In the genomic region with DNA sequence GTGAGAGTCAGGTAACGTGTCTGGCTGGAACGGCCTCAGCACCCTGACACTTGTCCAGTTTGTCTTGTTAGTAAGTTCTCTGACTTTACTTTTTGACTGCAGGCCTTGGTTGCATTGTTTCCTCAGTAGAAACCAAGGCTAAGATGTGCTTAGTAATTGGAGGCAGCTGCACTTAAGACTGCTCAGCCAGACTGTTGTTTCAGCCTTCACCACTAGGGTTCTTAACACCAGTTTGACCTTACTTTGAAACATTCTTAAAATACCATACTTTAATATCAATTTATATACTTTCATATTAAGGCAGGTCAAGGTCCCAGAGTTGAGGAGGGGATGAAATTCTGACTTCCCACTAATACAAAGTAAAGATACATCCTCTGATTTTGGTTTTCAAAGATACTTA, we compare ENCODE assay signal across 12 mouse cellular contexts.
DNase-seq lines count a peak whose midpoint lies in the region; ATAC-seq and TF ChIP-seq lines count a peak whose summit lies in the region.
"Had no signal": no experiment of that assay in that cellular context is flagged by ENCODE, and none has a peak within 500 bp of the region (broad histone marks: within the 10 kb centered on the region; RNA-seq: fewer than 3 reads in every experiment).

No protein-coding gene starts in this region.

- H3K9ac ChIP-seq in forebrain, postnatal 0 days, result no peak overlapping the region
- H3K9ac ChIP-seq in forebrain, embryonic 12.5 days, result no peak overlapping the region
- H3K9ac ChIP-seq in lung, embryonic 15.5 days, result no peak overlapping the region
- no peak overlapping the region for H3K9ac ChIP-seq in forebrain, embryonic 11.5 days (ENCODE audit: low read length)

- no peak overlapping the region for H3K4me3 ChIP-seq in forebrain, postnatal 0 days (ENCODE audit: low read depth, low read length)
- H3K4me3 ChIP-seq in forebrain, embryonic 12.5 days (replicated peaks), result no peak overlapping the region
- no peak overlapping the region for H3K4me3 ChIP-seq in lung, embryonic 15.5 days
- no peak overlapping the region for H3K4me3 ChIP-seq in limb, embryonic 10.5 days
- H3K4me3 ChIP-seq in forebrain, embryonic 11.5 days (ENCODE audit: low read depth, low read length), result no peak overlapping the region
- H3K4me3 ChIP-seq: myocyte had no signal

- no peaks in the 10 kb centered on the region for H3K27me3 ChIP-seq in forebrain, postnatal 0 days (ENCODE audit: insufficient read depth, low read length)
- peaks cover 4% of the 10 kb centered on the region for H3K27me3 ChIP-seq in forebrain, embryonic 12.5 days
- H3K27me3 ChIP-seq in lung, embryonic 15.5 days, result no peaks in the 10 kb centered on the region
- peaks cover 59% of the 10 kb centered on the region for H3K27me3 ChIP-seq in limb, embryonic 10.5 days (ENCODE audit: low read depth, poor library complexity, severe bottlenecking)
- no peaks in the 10 kb centered on the region for H3K27me3 ChIP-seq in forebrain, embryonic 11.5 days (ENCODE audit: control insufficient read depth, insufficient read depth, low read length)

- no peak for ATAC-seq in forebrain, postnatal 0 days
- ATAC-seq in forebrain, embryonic 12.5 days (ENCODE audit: low FRiP score), result no peak
- ATAC-seq in lung, embryonic 15.5 days (ENCODE audit: borderline replicate concordance, extremely low read depth, low FRiP score, low TSS enrichment), result no peak
- no peak for ATAC-seq in forebrain, embryonic 11.5 days (replicated peaks; ENCODE audit: low FRiP score)

- H3K36me3 ChIP-seq in forebrain, postnatal 0 days (ENCODE audit: insufficient read depth), result no peaks in the 10 kb centered on the region
- no peaks in the 10 kb centered on the region for H3K36me3 ChIP-seq in forebrain, embryonic 12.5 days (replicated peaks)
- H3K36me3 ChIP-seq in lung, embryonic 15.5 days, result no peaks in the 10 kb centered on the region
- H3K36me3 ChIP-seq in limb, embryonic 10.5 days, result no peaks in the 10 kb centered on the region
- H3K36me3 ChIP-seq in forebrain, embryonic 11.5 days (ENCODE audit: control insufficient read depth, insufficient read depth, low read length), result no peaks in the 10 kb centered on the region

- 89% methylated on average over 2 of the region's 2 CpGs for WGBS in forebrain, postnatal 0 days
- WGBS in forebrain, embryonic 12.5 days, result 90% methylated on average over 2 of the region's 2 CpGs
- 70% methylated on average over 2 of the region's 2 CpGs for WGBS in lung, embryonic 15.5 days
- WGBS in limb, embryonic 10.5 days, result 75% methylated on average over 2 of the region's 2 CpGs
- 88% methylated on average over 2 of the region's 2 CpGs for WGBS in forebrain, embryonic 11.5 days

- no peak overlapping the region for H3K27ac ChIP-seq in forebrain, postnatal 0 days (ENCODE audit: low read depth, low read length)
- H3K27ac ChIP-seq in forebrain, embryonic 12.5 days, result no peak overlapping the region
- peak overlapping the region; percentile 45 for H3K27ac ChIP-seq in lung, embryonic 15.5 days
- peak overlapping the region; percentile 48; the same call in 1 of the 2 replicates for H3K27ac ChIP-seq in limb, embryonic 10.5 days
- no peak overlapping the region for H3K27ac ChIP-seq in forebrain, embryonic 11.5 days (ENCODE audit: low read depth, low read length)

- DNase-seq in forebrain, postnatal 0 days, result no peak
- no peak for DNase-seq in lung, postnatal 25 days (ENCODE audit: low spot score)
- peak; percentile 28 for DNase-seq in R1 (ENCODE audit: low read depth, low spot score)
- no peak for DNase-seq in limb, embryonic 10.5 days (ENCODE audit: low spot score)
- no peak for DNase-seq in embryo, embryonic 10.5 days (ENCODE audit: low spot score)
- DNase-seq in forebrain, embryonic 11.5 days (ENCODE audit: low spot score), result no peak
- DNase-seq: cerebellum, adult 11 months; gastrocnemius, postnatal 14 days; kidney, adult 18-20 months had no signal

- peaks cover 7% of the 10 kb centered on the region; the same call in 1 of the 2 replicates for H3K4me1 ChIP-seq in forebrain, postnatal 0 days (ENCODE audit: insufficient read depth)
- H3K4me1 ChIP-seq in forebrain, embryonic 12.5 days, result peaks cover 4% of the 10 kb centered on the region; the same call in 1 of the 2 replicates
- peaks cover 33% of the 10 kb centered on the region for H3K4me1 ChIP-seq in lung, embryonic 15.5 days
- H3K4me1 ChIP-seq in limb, embryonic 10.5 days, result peaks cover 74% of the 10 kb centered on the region
- 0 out of 2 replicates have a peak, but pooled peaks cover 4% of the 10 kb centered on the region for H3K4me1 ChIP-seq in forebrain, embryonic 11.5 days (replicated peaks; ENCODE audit: control insufficient read depth, insufficient read depth, low read length)

- H3K9me3 ChIP-seq in forebrain, postnatal 0 days (ENCODE audit: low read length), result no peaks in the 10 kb centered on the region
- H3K9me3 ChIP-seq in forebrain, embryonic 12.5 days, result no peaks in the 10 kb centered on the region
- no peaks in the 10 kb centered on the region for H3K9me3 ChIP-seq in lung, embryonic 15.5 days
- H3K9me3 ChIP-seq in limb, embryonic 10.5 days (replicated peaks), result no peaks in the 10 kb centered on the region
- H3K9me3 ChIP-seq in forebrain, embryonic 11.5 days (ENCODE audit: control insufficient read depth, low read length), result no peaks in the 10 kb centered on the region

- peak; percentile 18; the same call in 1 of the 2 replicates for TF ChIP-seq CTCF in forebrain, postnatal 0 days (IDR thresholded peaks at IDR 0.05; ENCODE audit: low read depth)

- H3K4me2 ChIP-seq in forebrain, postnatal 0 days (ENCODE audit: low read depth), result no peak overlapping the region
- no peak overlapping the region for H3K4me2 ChIP-seq in forebrain, embryonic 12.5 days
- H3K4me2 ChIP-seq in lung, embryonic 15.5 days, result no peak overlapping the region
- H3K4me2 ChIP-seq in forebrain, embryonic 11.5 days (ENCODE audit: low read depth, low read length, severe bottlenecking), result no peak overlapping the region

Comparison
In these comparisons a context has a peak if more than half of its experiments do, and no peak if none do; other contexts are left out.
1. H3K27ac ChIP-seq: peak in lung, embryonic 15.5 days (single experiment) and limb, embryonic 10.5 days (single experiment); none in forebrain, postnatal 0 days (single experiment), forebrain, embryonic 12.5 days (single experiment) and forebrain, embryonic 11.5 days (single experiment).